Mouse (Mus musculus): ENCODE data around the gene R3hdml.
A peak's percentile ranks its signal among the peaks of the same experiment; 100 is the strongest.
"Not testable (repeated sequence)": the region's sequence is repeated elsewhere in the genome, so short reads cannot be mapped to it uniquely, and the experiment has no call there.

The R3hdml gene

DNA sequence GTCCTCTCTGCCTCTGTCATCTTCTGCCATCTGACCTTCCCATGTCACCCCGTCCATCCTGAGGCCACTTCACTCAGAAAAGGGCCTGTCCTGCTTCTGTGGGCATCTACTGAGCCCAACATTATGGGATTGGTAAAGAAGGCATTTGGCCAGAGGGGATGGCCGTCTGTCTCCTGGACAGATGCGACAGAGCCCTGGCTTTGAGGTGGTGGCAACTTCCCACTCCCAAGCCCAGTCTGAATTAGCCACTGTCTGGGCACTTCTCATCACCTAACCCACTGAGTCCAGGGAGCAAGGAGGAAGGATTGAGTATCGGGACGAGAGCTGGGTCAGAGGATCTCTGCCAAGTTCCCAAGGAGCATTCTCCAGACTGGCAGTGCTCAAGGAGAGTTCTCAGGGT, at the start of gene R3hdml:
R3hdml (plus strand) TSS at position 301 of the 400 bp plus-strand sequence.
- no peak for DNase-seq

GRCm38 (mm10) chr2:163443543-163443942, 48.6 kb upstream of the R3hdml start:
- no peak for DNase-seq

DNA sequence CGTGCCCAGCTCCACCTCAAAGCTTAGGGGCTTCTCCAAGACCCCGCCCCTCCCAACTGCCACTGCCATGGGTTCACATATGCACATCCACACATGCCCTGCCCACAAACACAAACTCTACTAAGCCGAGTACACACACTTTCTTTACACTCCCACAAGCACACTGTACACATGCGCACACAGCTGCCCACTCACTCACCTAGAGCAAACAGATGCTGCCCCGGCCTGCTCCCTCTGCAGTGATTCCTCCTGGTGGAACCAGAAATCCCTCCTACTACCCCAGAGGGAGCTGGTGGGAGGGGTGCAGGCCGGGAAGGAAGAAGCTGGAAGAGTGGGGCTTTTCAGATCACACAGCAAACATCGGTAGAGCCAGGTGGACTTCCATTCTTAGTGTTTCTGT, 48.1 kb upstream of the R3hdml start:
- DNase-seq, result no peak

DNA sequence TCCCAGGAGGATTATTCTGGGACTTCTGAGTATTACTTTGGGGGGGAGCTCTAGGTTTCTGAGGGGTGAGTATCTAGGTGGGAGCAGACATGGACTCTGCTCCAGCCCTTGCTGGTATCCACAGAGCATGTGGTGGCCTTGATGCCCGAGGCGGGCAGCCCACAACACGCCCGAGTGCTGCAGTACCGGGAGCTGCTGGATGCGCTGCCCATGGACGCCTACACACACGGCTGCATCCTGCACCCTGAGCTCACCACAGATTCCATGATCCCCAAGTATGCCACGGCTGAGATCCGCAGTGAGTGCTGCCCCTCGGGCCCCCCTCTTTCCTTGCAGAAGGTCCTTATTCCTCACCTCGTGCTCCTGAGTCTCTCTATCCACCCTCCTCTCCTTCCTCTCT, 44.7 kb upstream of the R3hdml start:
- no peak for DNase-seq

- no peak for DNase-seq
Measured at GRCm38 (mm10) chr2:163449276-163449675, 42.8 kb upstream of the R3hdml start.

DNA sequence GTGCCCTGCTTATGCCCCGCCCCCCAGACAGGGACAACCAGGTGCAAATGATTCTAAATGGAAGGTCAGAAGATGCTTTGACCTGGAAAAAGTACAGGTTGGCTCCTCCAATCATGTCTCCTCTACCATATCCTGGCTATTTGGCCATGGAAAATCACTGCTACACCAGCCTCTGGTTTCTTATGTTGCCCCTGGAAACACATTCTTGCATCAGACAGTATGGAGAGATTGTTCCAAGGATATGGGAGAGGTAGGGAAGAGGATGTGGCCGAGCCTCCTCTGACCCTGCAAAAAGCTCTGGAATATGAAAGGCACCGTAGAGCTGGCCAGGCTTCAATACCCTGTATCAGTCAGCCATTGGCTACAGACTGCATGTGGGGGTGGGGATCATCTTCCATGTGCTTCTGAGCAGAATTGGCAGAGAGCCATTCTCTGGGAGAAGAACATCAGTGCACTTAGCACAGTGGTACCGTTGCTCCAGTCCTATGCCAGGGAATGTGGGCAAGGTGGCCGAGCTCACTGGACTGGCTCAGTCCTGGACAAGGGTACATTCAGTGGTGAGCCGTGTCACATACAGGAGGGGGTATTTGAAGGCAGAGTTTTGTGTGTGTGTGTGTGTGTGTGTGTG, 41.3 kb upstream of the R3hdml start:
- DNase-seq, result no peak

DNA sequence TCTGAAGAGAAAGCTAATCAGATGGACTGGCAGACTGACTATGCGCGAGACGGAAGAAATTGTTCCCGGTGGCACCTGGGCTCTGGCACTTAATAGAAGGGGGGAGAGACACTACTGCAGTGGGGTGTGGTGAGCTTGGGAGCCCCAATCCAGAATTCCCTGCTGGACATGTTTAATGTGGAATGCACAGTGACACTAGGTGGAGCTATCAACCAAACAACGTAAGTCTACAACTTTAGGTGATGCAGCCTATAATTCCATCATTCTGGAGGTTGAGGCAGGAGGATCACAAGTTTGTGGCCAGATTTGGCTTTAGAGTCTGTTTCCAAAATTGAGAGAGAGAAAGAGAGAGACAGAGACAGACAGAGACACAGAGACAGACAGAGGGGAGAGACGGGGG, 39.4 kb upstream of the R3hdml start:
- DNase-seq, result no peak

DNA sequence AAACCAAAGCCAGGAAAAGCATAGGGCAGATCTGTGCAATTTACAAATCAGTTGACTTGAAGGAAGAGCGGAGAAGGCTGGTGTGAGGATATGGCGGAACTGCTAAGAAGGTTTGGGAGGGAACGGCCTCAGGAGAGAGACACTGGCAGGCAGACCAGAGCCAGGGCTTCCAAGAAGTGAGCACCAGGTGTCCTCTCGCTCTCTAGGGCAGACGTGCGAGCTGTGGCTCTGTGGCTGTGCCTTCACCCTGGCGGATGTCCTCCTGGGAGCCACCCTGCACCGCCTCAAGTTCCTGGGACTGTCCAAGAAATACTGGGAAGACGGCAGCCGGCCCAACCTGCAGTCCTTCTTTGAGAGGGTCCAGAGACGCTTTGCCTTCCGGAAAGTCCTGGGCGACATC, 38.7 kb upstream of the R3hdml start:
- no peak for DNase-seq

DNA sequence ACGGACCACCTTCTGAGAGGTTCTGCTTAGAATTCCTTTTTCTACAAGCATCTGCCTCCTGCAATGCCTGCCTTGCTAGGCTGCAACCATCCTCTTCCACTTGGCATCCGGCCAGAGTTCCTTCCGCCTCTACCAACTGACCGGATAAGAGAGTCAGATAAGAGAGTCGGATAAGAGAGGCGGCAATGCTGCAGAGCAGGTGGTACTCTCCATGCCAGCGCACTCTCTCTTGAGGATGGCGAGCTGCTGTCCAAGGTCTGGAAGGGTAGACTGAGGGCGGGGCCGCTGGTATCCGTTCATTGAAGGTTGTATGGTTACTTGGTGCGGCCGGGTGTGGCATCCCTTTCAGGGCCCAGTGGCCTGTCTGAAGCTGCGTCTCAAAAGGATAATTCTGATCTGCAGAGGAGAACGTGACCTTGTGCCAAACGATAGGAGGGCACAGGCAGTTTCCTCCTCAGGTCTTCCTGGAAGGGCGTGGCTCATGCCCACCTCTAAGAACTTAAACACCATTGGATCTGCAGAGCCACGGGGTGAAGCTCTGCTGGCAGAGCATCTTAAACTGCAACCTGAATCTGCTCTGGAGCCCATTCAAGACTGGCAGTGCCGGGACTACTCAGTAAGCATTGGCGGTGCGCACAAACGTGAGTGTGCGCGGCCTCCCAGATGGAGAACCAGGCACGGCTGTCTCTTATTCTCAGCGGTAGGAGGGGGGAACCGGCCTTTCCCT, 33.4 kb upstream of the R3hdml start:
- DNase-seq, result no peak

DNA sequence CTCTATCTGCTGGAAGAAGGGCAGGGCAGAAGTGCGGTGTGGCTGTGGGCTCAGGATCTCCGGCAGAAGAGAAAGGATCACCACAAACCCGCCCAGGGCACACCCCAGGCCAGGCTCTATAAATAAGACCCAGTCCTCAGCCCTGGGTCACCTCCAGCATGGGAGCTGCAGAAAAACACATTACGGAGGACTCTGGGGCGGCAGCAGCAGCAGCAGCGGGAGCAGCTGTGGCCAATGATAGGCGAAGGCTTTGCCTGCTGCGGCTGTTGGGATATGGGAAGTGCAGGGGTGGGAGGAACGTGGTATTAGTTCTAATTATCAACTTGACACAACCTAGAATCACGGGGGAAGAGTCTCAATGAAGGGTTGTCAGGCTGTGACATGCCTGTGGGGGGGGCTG, 32.7 kb upstream of the R3hdml start:
- no peak for DNase-seq

- no peak for DNase-seq
Measured at GRCm38 (mm10) chr2:163460622-163461021, 31.5 kb upstream of the R3hdml start.

DNA sequence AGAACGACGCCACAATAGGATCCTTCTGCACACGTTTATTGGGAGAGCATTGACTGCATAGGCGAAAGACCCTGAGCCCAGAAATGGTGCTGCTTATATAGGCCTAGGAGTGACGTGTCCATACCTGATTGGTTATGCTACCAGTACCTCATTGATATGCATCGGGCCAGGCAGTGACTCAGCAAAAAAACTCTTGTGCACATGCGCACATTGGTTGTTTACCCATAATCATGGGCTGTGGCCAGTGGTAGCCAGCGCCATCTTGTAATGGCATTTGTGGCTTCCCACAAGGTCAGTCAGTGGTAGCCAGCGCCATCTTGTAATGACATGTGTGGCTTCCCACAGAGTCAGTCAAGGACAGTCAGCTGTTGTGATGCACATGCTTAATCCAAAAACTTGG, 30.8 kb upstream of the R3hdml start:
- not testable (repeated sequence) for DNase-seq

DNA sequence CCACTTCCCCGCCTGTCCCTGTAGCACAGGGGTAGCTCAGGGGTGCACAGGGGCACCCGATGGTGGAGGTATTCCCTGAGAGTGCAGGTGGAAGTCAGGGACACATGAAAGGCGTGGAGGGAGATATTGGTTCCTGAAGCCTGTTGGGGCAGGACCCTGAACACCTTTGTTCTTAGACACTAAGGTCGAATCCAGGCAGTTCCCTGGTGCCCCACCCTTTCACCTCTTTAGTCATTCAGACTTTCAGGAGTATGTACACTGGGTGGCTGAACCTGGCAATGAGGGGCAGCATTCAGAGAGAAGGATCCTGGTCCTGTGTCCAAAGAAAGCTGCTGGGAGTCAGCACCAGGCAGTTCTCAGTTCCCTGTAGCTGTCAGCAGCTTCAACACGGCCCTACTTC, 29.7 kb upstream of the R3hdml start:
- DNase-seq, result no peak

DNA sequence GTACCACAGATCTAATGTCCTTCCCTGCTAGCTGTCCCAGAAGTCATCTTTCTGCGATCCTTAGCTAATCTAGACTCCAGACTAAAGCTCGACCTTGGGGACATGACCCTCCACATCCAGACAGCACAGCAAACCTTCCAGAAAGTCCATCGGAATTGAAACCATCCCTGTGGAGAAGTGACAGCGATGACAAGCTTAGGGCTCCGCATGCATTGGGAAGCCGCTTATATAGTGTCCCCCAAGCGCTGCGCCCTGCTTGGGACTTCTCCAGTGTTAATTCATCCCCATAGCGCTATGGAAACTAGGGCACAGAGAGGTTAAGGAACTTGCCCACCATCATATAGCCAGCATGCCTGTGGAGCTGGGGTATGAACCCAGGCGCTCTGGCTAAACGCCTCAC, 29.3 kb upstream of the R3hdml start:
- DNase-seq, result no peak

DNA sequence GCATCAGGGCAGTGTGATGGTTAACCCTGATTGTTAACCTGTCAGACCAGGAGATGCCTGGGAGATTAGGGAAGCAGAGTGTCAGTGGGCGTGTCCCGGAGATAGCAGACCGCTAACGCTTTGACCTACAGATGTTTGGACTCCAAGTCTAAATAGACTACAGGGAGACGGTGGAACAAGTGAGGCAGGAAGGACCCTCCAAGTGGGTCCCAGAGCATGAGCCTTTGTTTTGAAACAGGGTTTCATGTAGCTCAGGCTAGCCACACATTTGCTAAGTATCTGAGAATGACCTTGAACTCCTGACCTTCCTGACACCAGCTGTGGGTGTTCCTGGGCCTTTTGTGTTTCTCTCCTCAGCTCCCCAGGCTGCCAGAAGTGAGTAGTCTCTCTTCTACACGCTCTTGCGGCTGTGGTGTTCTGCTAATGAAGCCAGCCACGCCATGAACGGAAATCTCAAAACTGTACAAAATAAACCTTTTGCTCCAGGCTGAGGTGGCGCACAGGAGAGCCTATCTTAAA, 28.8 kb upstream of the R3hdml start:
- no peak for DNase-seq

GRCm38 (mm10) chr2:163463998-163464397, 28.1 kb upstream of the R3hdml start:
- DNase-seq, result no peak

DNA sequence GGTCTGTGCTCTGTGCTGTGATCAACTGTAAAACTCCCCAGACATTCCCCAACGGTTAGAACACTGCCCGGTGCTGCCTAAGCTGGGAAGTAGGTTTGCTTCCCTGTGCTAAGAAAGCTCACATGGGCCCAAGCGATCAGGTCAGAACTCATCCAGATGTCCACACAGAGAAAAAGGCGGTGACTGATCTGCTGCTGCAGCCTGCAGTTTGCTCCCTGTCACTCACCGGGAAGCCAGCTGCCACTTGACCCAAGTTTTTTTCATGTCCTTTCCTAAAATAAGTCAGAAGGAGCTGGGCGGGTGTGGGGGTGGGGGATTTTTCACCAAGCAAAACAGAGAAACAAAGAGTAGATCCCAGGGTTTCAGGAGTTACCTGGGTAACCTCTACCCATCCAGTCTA, 27.6 kb upstream of the R3hdml start:
- no peak for DNase-seq

DNA sequence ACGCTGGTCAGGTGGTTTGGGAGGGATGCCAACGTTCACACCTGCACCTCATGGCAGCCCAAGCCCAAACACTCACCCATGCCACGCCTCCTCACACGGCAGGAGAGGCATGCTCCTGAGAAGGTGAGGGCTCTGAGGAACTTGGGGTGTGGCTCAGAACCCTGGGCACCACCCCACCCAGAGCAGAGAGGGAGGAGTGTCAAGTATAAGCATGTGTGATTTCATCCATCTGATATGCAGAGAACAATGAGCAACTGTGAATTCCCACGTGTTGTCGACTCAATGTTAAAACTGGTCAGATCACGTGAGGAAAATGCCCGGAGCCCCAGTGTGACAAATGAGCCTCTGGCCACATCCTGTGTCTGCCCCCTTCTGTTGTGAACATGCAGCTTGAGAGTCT, 25.3 kb upstream of the R3hdml start:
- DNase-seq, result no peak

DNA sequence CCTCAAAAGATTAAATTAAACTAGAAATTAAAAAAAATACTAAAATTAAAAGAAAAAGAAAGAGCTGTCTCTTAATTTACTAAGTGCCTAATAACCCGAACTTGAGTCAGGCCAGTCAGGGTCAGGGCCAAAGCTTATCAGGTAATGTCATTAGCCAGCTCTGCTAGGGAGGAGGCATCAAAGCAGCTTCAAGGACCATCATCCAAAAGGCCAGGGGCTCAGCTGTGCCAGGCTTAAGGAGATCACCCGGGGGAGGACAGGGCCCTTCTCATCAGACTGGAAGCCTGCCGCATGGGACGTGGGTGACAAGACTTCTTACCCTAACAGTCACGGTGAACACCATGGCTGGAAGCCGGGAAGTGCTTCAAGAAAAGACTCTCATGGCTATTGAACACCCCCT, 24.5 kb upstream of the R3hdml start:
- no peak for DNase-seq

GRCm38 (mm10) chr2:163468866-163469265, 23.3 kb upstream of the R3hdml start:
- no peak for DNase-seq

DNA sequence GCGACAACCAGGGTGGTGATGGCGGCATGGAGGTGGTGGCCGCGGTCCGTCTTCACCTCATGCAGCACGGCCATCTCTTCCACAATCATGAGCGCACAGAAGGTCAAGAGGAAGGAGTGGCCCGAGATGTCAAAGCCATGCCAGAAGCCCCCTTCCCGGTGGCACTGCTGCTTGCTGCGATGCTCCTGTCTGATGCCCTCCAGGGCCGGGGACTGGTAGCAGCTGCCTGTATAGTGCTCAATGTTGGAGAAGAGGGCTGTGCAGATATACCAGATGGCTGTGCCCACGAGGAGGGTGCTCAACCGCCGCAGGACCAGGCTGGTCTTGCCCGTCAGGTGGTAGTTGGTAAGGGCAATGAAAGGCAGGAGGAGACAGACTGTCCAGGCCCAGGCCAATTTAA, 22.4 kb upstream of the R3hdml start:
- DNase-seq, result no peak

DNA sequence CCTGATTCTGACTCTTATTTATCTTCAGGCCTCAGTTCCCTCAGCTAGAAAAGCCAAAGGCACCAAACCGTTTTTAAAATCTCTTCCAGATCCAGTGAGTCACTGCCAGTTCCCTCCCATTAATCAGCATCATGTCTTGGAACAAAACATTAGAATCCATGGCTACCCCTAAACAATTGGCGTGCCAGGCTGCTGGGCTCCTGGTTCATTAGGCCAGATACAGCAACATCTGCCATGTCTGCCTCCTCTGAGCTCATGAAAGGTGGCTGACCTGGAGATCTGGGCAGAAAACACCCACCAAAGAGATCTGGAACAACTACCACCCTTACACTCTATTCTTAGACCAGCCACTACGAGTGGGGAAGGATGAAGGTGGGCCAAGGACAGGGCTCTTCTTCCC, 21.0 kb upstream of the R3hdml start:
- DNase-seq, result no peak

DNA sequence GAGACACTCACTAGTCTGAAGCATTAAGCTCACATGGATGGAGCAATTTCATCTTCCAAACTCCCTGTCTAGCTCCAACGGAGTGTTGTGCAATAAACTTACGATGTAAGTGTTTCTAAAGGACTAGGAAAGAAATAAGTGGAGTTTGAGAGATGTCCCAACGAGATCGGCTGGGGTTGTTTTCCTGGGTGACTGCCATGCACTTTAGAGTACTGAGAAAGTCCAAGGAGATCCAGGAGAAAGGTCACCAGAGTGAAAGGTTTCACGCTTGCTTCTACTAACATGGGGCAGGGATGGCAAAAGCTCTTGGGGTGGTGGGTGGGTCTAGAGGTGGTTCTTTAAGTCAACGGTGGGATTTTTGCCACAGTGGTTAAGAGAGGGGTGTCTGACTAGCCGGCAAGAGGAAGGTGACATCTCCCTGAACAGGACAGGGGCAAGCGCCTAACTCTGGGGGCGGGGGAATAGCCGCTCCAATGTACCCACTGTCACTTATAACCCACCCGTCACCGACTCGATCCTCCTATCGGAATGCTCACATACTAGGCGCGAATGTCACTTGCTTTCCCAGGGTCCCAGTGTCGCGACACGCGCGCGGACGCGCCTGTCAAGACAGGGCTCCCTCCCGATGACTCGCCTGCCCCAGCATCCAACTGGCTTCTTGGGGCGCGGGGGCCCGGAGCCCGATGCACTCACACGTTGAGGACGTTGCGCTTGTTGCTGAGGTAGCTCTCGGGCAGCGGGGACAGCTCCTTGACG, 20.2 kb upstream of the R3hdml start:
- peak; percentile 45 for DNase-seq

GRCm38 (mm10) chr2:163472466-163472851, 19.7 kb upstream of the R3hdml start, which contains the start of gene Fitm2:
Gene Fitm2 (minus strand): TSS chr2:163472629.
- peak; percentile 98 for DNase-seq
